Mouse (Mus musculus): ENCODE measurements around the gene Pithd1. TPM values are rescaled to one million over a fixed set of nuclear protein-coding genes. Genes with fewer than 3 reads are reported as not detected.

The Pithd1 gene
- polyA plus RNA-seq (2015; fragmentation: Nextera tagmentation; extraction: Ambion mirVana): 39.0 and 44.8 TPM in 2 replicates

GRCm38 (mm10) chr4:135986943-135987710 is at the start of gene Pithd1:
Gene Pithd1 (minus strand): TSS chr4:135987264.
- Histone ChIP-seq H3K27me3 (ENCODE audit: control insufficient read depth, insufficient read depth, low read length) (no peaks in the 10 kb centered on the region), H3K4me3 (replicated peaks; ENCODE audit: low read length) (peak within 1 kb of the TSS; percentile 80), H3K4me2 (ENCODE audit: low read depth, low read length) (peak within 1 kb of the TSS; percentile 74), H3K4me1 (ENCODE audit: control insufficient read depth, insufficient read depth, low read length) (peaks cover 7% of the 10 kb centered on the region), H3K27ac (ENCODE audit: low read length) (peak within 1 kb of the TSS; percentile 92), H3K9ac (ENCODE audit: low read length) (peak within 1 kb of the TSS; percentile 96), H3K36me3 (ENCODE audit: control insufficient read depth, insufficient read depth, low read length) (0 out of 2 replicates have a peak, but pooled peaks cover 4% of the 10 kb centered on the region), H3K9me3 (replicated peaks; ENCODE audit: control insufficient read depth, low read length) (no peaks in the 10 kb centered on the region)
- under 1% methylated on average over 81 of the region's 81 CpGs for WGBS
- peak; percentile 91 for ATAC-seq (ENCODE audit: insufficient read depth, low FRiP score)

DNA sequence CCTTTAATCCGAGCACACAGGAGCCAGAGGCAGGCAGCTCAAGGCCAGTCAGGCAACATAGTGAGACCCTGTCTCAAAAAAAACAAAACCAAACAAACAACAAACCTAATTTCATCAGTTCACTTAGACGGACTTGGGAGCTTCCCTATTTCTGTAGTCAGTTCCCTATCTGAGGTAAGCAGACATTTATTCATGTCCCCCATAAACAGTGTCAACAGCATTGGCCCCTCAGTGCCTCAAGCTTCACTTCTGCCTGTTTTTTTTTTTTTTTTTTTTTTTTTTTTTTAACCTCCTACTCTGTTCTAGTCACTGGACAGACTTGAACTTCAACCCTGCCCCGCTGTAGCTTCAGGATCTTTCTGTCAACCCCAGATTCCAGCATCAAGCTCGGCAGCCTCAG is 48.0 kb upstream of the Pithd1 start:
- WGBS: 72% methylated on average over 4 of the region's 4 CpGs
- Histone ChIP-seq H3K9ac (ENCODE audit: low read length) (no peak overlapping the region), H3K4me3 (replicated peaks; ENCODE audit: low read length) (no peak overlapping the region), H3K36me3 (ENCODE audit: control insufficient read depth, insufficient read depth, low read length) (no peaks in the 10 kb centered on the region), H3K9me3 (replicated peaks; ENCODE audit: control insufficient read depth, low read length) (no peaks in the 10 kb centered on the region), H3K27me3 (ENCODE audit: control insufficient read depth, insufficient read depth, low read length) (no peaks in the 10 kb centered on the region), H3K27ac (ENCODE audit: low read length) (no peak overlapping the region), H3K4me1 (ENCODE audit: control insufficient read depth, insufficient read depth, low read length) (peaks cover 7% of the 10 kb centered on the region; the same call in 1 of the 2 replicates), H3K4me2 (ENCODE audit: low read depth, low read length) (no peak overlapping the region)
- no peak for ATAC-seq (ENCODE audit: insufficient read depth, low FRiP score)

- no peaks in the 10 kb centered on the region for H3K36me3 ChIP-seq (ENCODE audit: control insufficient read depth, insufficient read depth, low read length)
- H3K27me3 ChIP-seq (ENCODE audit: control insufficient read depth, insufficient read depth, low read length): no peaks in the 10 kb centered on the region
- H3K9me3 ChIP-seq (replicated peaks; ENCODE audit: control insufficient read depth, low read length): no peaks in the 10 kb centered on the region
- H3K27ac ChIP-seq (ENCODE audit: low read length): no peak overlapping the region
- H3K4me3 ChIP-seq (replicated peaks; ENCODE audit: low read length): no peak overlapping the region
- peaks cover 7% of the 10 kb centered on the region; the same call in 1 of the 2 replicates for H3K4me1 ChIP-seq (ENCODE audit: control insufficient read depth, insufficient read depth, low read length)
- ATAC-seq (ENCODE audit: insufficient read depth, low FRiP score): no peak
- H3K9ac ChIP-seq (ENCODE audit: low read length): no peak overlapping the region
- WGBS: 60% methylated on average over 1 of the region's 1 CpGs
- H3K4me2 ChIP-seq (ENCODE audit: low read depth, low read length): no peak overlapping the region
These were observed 46.2 kb upstream of the Pithd1 start for GRCm38 (mm10) chr4:136033231-136033630.

- Histone ChIP-seq H3K27ac (ENCODE audit: low read length) (peak overlapping the region; percentile 68), H3K27me3 (ENCODE audit: control insufficient read depth, insufficient read depth, low read length) (no peaks in the 10 kb centered on the region), H3K4me1 (ENCODE audit: control insufficient read depth, insufficient read depth, low read length) (peaks cover 7% of the 10 kb centered on the region; the same call in 1 of the 2 replicates), H3K9me3 (replicated peaks; ENCODE audit: control insufficient read depth, low read length) (no peaks in the 10 kb centered on the region), H3K4me2 (ENCODE audit: low read depth, low read length) (peak overlapping the region; percentile 19; the same call in 1 of the 2 replicates), H3K4me3 (replicated peaks; ENCODE audit: low read length) (no peak overlapping the region), H3K9ac (ENCODE audit: low read length) (peak overlapping the region; percentile 48), H3K36me3 (ENCODE audit: control insufficient read depth, insufficient read depth, low read length) (no peaks in the 10 kb centered on the region)
- WGBS: 11% methylated on average over 8 of the region's 8 CpGs
- ATAC-seq (ENCODE audit: insufficient read depth, low FRiP score): peak; percentile 76
These were observed 44.2 kb upstream of the Pithd1 start for GRCm38 (mm10) chr4:136030968-136031909.

GRCm38 (mm10) chr4:136028689-136029088 is 41.6 kb upstream of the Pithd1 start:
- H3K36me3 ChIP-seq (ENCODE audit: control insufficient read depth, insufficient read depth, low read length): no peaks in the 10 kb centered on the region
- ATAC-seq (ENCODE audit: insufficient read depth, low FRiP score): no peak
- no peak overlapping the region for H3K9ac ChIP-seq (ENCODE audit: low read length)
- no peaks in the 10 kb centered on the region for H3K27me3 ChIP-seq (ENCODE audit: control insufficient read depth, insufficient read depth, low read length)
- 73% methylated on average over 5 of the region's 5 CpGs for WGBS
- H3K9me3 ChIP-seq (replicated peaks; ENCODE audit: control insufficient read depth, low read length): no peaks in the 10 kb centered on the region
- no peak overlapping the region for H3K4me3 ChIP-seq (replicated peaks; ENCODE audit: low read length)
- no peak overlapping the region for H3K4me2 ChIP-seq (ENCODE audit: low read depth, low read length)
- peaks cover 7% of the 10 kb centered on the region; the same call in 1 of the 2 replicates for H3K4me1 ChIP-seq (ENCODE audit: control insufficient read depth, insufficient read depth, low read length)
- no peak overlapping the region for H3K27ac ChIP-seq (ENCODE audit: low read length)

- Histone ChIP-seq H3K4me1 (ENCODE audit: control insufficient read depth, insufficient read depth, low read length) (peaks cover 7% of the 10 kb centered on the region; the same call in 1 of the 2 replicates), H3K27me3 (ENCODE audit: control insufficient read depth, insufficient read depth, low read length) (no peaks in the 10 kb centered on the region), H3K9ac (ENCODE audit: low read length) (no peak overlapping the region), H3K4me3 (replicated peaks; ENCODE audit: low read length) (no peak overlapping the region), H3K9me3 (replicated peaks; ENCODE audit: control insufficient read depth, low read length) (no peaks in the 10 kb centered on the region), H3K4me2 (ENCODE audit: low read depth, low read length) (no peak overlapping the region), H3K27ac (ENCODE audit: low read length) (no peak overlapping the region), H3K36me3 (ENCODE audit: control insufficient read depth, insufficient read depth, low read length) (no peaks in the 10 kb centered on the region)
- WGBS: 81% methylated on average over 19 of the region's 19 CpGs
- no peak for ATAC-seq (ENCODE audit: insufficient read depth, low FRiP score)
These were observed 41.1 kb upstream of the Pithd1 start for GRCm38 (mm10) chr4:136028132-136028564.

DNA sequence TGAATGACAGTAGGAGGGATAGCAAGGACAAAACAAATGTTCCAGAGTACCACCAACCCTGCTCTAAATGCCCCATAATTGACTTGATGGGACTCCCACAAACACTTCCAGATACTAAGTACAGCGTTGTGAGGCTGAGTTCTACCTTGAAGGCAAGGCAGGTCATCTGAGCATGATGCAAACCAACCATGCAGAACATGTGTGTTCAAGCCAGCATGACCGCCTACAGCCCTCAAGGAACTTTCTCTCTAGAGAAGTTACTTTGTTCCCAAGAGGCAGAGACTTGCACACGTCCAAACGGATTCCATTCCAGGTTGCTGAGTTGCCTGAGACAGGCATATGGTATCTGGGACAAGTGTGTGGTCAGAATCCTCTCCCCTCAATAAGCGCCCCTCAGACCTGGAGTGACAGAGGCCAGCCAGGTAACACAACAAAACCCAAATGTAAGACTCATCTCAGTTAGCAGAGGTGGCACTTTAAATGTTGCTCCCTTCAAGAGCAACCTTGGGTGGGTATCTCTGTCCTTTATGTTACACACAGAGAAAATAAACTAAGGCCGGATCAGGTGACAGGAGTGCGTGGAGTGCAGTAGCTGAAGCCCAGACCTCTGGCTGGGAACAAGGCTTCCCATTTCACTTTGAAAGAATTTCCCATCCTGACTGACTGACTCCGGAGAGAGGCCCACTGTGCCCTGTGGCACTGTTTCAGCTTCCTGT is 40.5 kb upstream of the Pithd1 start:
- Histone ChIP-seq H3K4me3 (replicated peaks; ENCODE audit: low read length) (no peak overlapping the region), H3K4me2 (ENCODE audit: low read depth, low read length) (no peak overlapping the region), H3K27ac (ENCODE audit: low read length) (no peak overlapping the region), H3K9me3 (replicated peaks; ENCODE audit: control insufficient read depth, low read length) (no peaks in the 10 kb centered on the region), H3K36me3 (ENCODE audit: control insufficient read depth, insufficient read depth, low read length) (no peaks in the 10 kb centered on the region), H3K9ac (ENCODE audit: low read length) (no peak overlapping the region), H3K27me3 (ENCODE audit: control insufficient read depth, insufficient read depth, low read length) (no peaks in the 10 kb centered on the region), H3K4me1 (ENCODE audit: control insufficient read depth, insufficient read depth, low read length) (peaks cover 7% of the 10 kb centered on the region; the same call in 1 of the 2 replicates)
- ATAC-seq (ENCODE audit: insufficient read depth, low FRiP score): no peak
- 71% methylated on average over 8 of the region's 8 CpGs for WGBS

DNA sequence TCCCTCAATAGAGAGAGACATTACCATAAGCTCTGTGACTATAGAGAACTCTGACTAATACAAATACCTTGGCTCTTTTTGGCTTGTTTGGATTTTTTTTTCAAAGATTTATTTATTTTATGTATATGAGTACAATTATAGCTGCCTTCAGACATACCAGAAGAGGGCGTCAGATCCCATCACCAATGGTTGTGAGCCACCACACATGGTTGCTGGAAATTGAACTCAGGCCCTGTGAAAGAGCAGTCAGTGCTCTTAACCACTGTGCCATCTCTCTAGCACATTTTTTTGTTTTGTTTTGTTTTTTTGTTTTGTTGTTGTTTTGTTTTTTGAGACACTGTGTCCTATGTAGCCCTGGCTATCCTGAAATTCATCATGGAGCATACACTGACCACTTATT is 38.3 kb upstream of the Pithd1 start:
- Histone ChIP-seq H3K4me2 (ENCODE audit: low read depth, low read length) (no peak overlapping the region), H3K4me1 (ENCODE audit: control insufficient read depth, insufficient read depth, low read length) (no peaks in the 10 kb centered on the region), H3K9me3 (replicated peaks; ENCODE audit: control insufficient read depth, low read length) (no peaks in the 10 kb centered on the region), H3K9ac (ENCODE audit: low read length) (no peak overlapping the region), H3K4me3 (replicated peaks; ENCODE audit: low read length) (no peak overlapping the region), H3K27ac (ENCODE audit: low read length) (no peak overlapping the region), H3K27me3 (ENCODE audit: control insufficient read depth, insufficient read depth, low read length) (no peaks in the 10 kb centered on the region), H3K36me3 (ENCODE audit: control insufficient read depth, insufficient read depth, low read length) (no peaks in the 10 kb centered on the region)
- ATAC-seq (ENCODE audit: insufficient read depth, low FRiP score): no peak
- 70% methylated on average over 1 of the region's 1 CpGs for WGBS

Measured in stomach, embryonic 16.5 days (tissue).